Mouse (Mus musculus) lung, postnatal 14 days (tissue): Measurements from ENCODE around the gene Pparg.

Source experiments
- DNase-seq: peaks from one replicate; pipeline ENCODE4 v3.0.0; 2021

Pparg gene

DNA sequence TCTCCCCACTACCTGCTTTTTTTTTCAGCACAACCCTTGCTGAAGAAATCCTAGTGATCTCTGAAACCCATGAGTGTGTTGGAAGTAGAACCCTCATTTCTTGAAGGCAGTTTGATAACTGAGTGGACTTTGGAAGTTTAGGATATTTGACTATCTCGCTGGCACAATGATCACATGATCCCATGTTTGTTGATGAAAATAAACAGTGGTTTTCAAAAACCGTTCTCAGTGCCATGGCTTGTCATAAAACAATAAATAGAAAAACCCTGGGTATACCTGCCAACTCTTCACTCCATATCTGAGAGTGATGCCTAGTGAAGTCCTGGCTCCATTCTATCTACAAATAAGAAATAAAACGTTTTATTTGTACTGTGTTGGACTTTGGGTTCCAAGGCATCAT lies 105.8 kb downstream of the Pparg start:
- DNase-seq: no peak

DNA sequence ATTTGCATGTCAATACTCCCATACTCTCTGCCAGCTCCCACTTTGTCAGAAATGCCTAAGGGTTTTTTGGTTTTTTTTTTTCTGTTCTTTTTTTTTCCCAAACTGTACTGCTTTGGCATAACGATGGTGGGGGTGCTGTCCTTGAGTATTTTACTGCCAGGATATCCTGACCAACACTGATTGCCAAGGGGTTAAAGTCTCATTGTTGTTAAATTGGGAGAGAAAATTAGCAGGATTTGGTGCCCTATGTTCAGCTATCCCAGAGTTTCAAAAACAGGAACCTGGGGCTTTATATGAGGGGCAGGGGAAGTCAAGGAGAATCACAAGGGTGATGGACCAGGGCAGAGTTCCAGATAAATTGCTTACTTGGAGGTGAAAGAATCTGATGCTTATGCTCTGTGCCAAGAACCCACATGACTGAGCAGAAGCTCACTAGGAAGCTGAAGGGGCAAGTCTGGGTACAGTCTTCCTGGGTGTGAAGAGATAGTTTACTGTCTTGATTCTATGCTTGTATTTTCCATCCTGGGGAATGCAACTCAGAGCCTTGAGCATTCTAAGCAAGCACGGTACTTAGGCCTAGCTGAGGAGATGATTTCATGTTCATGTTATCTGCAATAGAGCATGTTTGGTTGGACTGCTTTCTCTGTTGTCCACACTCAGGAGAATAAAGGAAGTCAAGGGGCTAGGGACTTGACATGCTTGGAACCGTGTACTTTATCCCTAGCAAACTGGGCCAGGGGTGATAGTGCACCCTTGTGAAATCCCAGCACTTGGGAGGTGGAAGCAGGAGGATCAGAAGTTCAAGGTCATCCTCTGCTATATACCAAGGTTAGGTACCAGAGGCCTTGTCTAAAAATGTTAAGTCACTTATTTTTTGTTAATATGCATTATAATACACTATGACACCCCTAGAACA lies 109.2 kb downstream of the Pparg start:
- DNase-seq: no peak

DNA sequence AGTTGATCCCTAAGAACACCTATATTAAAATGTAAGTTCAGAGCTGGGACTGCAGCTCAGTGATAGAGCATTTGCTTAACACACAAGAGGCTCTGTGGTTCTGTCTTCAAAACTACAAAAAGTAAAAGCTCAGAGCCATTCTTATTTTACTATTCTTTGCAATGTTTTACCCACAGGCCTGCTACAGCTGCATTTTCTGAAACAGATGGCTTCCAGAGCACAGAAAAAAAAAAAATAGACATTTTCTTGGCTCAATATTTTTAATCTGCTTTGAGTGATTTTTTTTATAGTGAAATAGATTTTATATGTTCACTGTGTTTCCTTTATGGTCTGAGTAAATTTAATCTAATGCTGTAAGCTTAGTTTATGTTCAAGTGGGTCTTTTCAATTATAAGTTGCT lies 111.2 kb downstream of the Pparg start:
- no peak for DNase-seq

DNA sequence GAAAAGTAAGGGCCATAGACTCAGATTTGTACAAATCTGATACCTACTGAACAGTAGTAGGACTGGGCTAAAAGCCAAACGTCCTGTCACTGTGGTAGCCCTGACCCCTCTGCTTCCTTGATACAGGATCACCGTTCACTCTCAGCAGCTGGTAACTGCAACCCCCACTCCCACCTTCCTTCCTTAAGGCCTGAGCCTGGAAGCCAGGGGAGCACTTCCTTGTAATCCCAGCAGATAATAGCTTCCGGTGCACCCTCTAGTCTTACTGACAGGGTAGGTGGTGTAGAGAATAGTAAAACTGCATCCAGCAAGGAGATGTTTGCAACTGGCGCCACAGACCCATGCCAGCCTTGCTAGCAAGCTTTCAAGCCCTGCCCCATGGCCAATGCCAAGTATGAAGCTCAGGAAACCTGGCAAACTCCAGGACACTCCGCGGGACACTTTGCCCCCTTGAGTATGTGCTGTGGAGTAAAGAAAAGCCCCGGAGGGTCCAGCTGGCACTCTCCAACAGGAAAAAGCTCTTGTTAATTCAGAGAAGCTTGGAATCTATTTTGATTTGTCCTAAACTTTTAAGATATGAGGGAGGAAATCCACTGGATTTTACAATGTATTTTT lies 116.4 kb downstream of the Pparg start:
- DNase-seq: no peak

DNA sequence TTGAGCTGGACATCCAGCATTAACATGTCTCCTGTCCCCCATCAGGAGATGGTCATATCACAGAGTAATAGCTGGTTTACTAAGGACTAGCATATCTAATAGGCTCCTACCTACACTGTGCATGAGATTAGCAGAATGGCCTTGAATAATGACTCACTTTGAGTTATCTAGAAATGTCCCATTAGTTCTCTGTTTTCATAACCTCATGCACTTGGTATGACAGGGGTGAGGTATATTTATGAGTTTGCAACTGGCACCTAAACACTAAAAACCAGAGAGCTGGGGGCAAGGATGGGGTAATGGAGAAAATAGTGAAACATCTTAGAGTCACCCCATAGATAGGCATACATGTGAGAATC lies 119.2 kb downstream of the Pparg start:
- DNase-seq: no peak

DNA sequence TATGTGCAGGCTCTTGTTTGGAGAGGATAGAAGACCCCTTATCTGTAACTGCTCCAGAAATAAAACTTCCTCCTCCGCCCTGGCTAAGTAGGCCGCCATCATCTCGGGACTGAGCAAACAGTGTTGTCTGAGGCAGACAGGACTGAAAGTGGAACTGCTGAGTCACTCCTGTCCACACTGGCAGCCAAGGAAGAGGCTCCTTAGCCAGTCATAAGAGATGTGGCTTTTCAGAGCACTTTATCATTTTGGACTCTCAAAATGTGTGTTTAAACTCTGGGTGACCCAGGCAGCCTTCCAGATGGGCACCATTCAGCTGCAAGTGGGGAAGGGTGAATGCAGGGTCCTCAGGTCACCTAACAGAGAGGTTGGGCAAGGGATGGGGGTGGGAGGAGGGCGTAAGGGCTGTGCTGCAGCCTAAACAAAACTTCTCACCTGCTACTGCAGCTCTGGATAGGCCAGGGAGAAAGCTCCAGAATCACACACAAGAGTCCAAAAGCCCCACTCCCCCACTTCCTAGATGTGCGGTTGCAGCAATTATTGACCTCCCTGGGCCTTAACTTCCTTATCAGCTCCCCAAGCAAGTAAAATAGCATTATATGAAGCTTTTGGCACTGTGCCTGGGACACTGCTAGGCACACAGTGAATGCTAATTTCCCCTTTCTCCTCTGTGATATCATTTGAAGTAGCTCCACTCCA lies 119.7 kb downstream of the Pparg start:
- DNase-seq: peak; percentile 57

DNA sequence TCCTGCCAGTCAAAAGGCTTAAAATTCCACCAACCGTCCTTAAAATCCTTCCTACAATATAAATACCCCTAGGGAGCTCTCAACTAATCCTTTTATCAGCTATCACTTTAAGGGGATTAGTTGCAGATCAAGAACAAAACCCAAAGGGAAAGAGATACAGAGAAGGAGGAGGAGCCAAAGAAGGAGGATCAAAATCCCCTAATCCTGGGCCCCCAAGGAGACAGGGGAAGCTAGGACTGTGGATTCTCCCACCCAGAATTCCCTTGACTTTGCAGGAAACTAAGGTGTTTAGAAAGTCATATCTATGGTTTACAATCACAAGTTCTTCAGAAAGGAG lies 120.2 kb downstream of the Pparg start:
- no peak for DNase-seq

DNA sequence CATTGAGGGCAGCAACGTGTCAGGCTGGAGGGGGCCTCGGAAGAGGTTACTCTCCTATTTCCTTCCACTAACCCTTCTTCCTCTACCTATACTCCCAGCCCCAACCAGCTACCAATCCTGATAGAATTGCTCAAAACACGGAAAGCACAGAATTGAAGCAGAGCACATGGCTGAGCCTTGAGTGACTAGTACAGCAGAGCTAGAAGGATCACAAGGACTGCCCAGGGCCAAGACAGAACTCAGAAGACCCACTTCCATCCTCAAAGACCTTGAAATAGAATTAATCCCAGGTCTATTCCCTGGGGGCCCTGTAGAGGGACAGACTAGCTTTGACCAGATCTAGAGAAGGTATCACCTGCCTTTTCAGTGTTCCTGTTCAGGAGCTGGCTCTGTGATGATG lies 120.9 kb downstream of the Pparg start:
- no peak for DNase-seq

DNA sequence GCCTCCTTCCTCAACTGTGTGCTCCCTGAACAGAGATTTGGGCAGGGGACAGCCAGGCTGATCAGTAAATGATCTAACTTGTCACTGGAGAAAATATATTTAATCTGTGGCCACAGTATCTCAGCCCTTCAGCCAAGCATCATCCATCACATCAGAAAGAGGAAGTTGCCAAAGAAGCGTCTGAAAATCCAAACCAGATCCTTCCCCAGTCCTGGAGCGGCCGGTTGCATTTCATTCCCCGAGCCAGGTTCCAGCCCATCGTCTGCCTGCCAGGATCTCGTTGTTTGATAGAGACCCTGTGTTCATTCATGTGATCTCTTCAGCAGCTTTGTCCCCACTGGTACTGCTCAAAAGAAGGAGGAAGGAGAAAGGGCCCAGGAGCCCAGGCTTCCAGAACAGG lies 124.9 kb downstream of the Pparg start:
- DNase-seq: peak; percentile 32

DNA sequence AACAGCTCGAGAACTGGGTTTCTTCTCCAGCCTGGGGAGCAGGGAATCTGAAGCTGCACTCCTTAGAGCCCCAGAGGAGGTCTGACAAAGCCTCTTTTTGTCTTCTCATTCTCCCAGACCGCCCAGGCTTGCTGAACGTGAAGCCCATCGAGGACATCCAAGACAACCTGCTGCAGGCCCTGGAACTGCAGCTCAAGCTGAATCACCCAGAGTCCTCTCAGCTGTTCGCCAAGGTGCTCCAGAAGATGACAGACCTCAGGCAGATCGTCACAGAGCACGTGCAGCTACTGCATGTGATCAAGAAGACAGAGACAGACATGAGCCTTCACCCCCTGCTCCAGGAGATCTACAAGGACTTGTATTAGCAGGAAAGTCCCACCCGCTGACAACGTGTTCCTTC lies 129.1 kb downstream of the Pparg start:
- no peak for DNase-seq

DNA sequence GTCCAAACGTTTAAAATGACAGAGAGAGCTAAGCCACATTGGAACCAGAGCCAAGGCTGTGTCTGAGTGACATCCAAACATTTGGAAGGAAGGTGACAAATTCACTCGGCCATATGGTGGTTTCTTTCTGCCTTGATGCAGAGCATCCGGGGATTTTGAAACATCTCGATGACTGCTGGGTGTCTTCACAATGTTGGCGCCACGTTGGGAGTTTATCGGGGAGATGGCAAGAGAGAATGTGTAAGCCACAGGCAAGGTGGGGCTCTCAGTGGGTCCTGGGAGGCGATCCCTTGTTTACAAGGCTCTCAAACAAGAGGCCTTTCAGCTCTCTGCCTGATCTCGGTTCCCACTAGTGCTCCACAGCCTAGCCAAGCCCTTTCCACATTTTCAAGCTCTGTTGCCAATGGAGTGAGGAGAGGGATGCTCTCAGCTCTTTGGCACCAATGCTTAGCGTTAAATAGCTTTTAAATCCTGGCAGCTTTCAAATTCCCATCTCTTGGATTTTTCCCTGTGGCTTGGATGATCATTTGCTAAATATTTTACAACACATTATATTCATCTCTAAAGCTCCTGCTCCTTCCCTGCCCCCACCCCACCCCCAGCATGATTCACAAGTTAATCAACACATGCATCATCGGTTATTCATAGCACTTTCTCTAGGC lies 132.3 kb downstream of the Pparg start:
- no peak for DNase-seq

DNA sequence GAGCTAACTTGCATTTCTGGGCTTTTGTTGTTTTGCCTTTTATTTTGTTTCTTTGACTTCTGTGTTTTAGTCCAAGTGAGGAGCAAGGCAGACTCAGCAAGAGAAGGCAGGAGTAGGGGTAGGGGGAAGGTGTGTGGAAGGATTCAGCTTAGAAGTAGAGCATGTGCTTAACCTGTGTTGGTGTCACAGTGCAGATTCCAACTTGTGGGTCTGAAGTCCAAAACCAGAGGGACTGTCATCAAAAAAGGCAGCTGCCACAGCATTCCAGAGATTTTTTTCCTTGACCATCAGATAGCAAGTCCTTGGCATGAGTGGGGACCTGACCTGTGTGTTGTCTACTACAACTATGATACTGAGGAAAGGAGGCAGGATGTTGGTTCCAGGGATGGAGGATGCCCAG lies 133.1 kb downstream of the Pparg start:
- no peak for DNase-seq

DNA sequence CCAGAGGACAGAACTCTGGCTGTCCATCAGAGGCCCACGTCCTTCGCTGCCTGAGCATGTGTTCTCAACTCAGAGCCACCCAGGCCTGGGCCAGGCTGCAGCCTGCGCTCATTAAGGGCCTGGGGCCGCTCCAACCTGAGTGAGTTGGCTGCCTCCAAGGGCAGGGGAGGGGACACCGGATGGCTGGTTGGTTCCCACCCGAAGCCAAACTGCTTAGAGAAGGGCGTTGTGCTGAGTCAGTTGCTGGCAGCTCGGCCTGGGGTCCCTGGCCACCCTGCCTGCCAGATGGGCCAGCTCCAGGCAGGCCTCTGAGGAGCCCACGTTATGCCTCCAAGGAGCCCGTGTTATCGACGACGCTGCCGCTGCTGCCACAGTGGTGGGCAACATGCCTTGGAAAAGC lies 138.8 kb downstream of the Pparg start:
- DNase-seq: peak; percentile 37

DNA sequence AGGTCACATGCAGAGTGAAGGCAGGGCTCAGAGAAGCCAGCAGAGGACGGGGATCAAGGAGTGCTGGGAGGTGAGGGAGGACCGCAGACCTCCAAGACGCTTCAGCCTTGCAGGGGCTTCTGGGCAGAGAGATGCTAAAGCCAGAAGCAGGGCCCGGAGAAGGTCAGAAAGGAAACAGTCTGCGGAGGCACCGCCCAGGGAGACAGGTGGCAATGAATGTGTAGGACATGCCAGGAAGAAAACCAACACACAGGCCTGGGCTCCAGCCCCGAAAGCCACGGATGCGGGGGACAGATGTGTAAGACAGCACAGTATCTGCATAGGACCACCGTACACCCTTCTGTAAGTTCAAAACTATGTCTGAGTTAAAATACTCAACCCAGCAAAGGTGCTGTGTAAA lies 139.5 kb downstream of the Pparg start:
- no peak for DNase-seq

DNA sequence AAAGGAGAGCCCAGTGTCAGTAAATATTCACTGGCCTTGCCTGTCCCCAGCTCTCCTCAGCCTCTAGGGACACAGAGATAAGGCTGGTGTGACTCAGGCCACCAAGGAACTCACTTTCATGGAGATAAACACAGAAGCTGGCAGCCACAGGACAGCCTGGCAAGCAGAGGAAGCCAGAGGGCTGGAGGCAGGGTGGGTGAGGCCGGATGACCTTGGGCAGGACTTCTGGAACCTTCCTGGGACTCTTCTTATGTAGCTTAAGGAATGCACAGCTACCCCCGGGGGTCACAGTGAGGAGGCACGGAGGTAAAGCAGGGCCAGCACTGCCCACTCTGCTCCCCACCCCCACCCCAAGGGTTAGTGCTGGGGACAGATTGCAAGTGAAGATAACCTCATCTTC lies 140.4 kb downstream of the Pparg start:
- DNase-seq: no peak

DNA sequence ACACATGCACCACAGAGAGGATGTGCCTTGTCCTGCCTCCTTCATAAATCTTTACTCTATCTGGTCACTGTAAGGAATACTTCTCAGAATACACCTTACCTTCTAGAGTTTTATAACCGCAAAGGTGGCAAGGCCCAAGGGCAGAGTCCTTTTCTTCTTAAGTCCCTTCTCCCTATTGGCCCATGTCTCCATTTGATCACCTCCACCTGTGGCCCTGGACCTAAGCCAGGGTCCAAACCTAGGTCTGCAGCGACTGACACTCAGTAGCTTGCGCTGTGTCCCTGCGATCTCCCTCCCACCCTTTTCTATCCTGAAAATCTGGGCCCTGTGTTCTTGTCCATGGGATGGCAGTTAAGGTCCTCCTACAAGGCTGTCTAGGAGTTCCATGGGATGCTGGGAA lies 142.3 kb downstream of the Pparg start:
- DNase-seq: no peak

DNA sequence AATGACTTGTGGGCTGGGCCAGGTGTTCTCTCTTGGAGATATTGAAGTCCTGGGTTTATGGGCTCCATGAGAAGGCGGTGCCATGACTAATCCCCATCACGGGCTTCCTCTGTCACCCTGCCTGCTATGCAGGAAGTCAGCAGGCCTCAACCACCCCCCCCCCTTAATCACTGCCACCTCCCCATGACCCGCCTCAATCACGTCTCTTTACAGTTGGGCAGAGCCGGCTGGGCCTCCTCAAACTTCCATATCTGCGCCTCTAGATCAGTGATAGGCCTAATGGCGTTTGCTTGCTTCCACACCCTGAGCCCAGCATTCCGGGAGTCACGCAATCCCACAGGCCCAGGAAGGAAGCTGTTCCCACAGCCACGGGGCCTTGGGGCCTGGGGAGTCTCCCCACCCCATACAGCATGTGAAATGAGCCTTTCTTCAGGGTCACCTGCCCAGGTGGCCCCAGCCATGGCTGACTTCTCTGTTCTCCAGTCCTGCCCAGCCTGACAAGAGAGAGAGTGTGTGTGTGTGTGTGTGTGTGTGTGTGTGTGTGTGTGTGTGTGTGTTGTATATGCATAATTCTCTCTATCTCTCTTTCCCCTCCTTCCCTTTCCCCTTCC lies 142.9 kb downstream of the Pparg start:
- DNase-seq: no peak

DNA sequence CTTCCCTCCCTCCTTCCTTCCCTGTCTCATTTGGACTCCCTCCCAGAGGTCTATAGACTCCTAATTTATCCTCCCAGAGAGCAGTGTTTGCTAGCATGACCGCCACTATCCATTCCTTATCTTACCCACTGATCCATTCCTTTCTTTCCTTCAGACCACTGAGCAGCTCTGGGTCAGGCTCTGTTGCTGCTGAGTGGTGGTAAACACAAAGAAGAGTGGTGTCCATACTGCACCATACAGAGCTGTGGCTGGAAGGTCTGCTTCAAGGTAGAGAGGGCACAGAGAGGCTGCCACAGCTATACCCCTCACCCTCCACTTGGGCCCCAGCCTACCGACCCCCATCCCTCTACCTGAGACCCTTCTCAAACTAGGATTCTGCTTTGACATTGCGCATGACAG lies 143.4 kb downstream of the Pparg start:
- no peak for DNase-seq

DNA sequence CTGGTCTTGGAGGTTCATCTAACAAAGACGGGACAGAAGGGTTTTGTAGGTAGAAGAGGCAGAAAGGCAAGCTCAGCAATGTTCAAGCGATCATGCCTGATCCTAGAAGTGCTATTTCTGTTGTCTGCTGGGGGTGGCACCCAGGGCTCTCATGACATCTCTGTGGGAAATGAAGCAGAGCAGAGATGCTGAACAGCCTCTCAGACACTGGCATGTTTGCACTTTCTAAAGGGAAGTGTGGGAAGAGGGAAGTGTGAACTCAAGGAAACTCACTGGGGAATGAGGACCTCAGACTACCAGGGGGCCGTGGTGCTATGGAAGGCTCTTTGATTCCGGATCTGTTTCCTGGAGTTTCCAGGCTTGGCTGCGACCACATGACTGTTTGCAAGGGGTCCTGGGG lies 144.2 kb downstream of the Pparg start:
- DNase-seq: no peak

DNA sequence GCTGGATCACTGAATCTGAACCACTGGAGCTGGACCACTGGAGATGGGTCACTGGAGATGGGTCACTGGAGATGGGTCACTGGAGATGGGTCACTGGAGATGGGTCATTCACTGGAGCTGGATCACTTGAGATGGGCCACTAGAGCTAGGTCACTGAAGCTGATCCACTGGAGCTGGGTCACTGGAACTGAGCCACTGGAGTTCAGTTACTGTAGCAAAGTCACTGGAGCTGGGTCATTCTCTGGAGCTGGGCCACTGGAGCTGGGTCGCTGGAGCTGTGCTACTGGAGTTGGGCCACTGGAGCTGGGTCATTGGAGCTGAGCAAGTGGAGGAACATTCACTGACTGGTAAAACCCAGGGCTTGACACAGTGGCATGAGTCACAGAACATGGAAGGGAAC lies 145.7 kb downstream of the Pparg start:
- DNase-seq: no peak

DNA sequence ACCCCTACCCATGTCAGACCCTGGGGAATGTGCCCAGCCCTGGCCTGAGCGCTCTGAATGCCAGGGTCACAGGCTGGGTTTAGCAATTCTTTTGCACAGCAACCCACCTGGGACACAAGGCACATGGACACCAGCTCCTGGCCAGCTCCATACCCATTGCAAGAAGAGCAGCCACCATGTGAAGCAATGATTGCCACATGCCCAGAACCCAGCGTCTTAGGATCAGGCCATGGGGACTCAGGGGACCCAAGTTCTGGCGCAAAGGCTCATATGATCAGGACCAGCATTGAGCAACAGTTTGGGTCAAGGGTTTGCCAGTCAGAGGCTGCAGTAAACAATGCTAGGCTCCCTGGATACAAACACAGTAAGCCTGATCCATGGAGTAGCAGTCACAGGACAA lies 150.7 kb downstream of the Pparg start:
- no peak for DNase-seq

DNA sequence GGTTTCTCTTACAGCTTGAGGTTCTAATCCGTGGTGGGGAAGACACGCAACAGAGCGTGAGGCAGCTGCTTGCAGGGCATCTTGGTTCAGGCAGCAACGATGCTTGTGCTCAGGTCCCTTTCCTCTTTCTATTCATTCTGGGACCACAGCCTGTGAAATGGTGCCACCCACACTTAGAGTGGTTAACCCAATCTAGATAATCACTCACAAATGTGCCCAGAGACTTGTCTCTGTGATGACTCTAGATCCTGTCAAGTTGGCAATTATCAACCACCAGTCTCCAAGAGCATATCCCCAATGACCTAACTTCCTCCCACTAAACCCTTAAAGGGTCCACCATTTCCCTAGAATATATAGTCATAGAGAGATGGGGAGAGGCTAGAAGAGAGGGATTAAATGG lies 152.5 kb downstream of the Pparg start:
- no peak for DNase-seq

DNA sequence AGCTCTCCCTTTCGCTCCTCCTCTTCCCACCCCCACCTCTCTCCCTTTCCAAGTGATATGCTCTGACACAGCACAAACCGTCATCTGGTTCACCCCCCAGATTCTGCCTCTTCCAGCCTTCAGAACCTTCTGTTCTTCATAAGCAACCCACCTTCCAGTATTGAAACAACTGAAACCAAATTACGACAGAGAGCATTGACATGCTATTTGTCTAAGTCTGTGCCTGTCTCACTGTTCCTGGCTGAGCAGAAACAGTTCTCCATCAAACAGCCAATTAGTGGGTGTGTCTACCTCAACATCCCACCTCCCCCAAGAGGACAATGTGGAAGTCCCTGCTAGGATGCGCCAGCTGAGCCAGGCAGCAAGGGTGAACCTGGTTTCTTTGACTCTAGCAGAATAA lies 157.2 kb downstream of the Pparg start:
- DNase-seq: no peak
